Mouse (Mus musculus): ENCODE data around the gene Rhox2f. TPM values are rescaled to one million over a fixed set of nuclear protein-coding genes. Genes with fewer than 3 reads are reported as not detected.
"Not testable (repeated sequence)": the region's sequence is repeated elsewhere in the genome, so short reads cannot be mapped to it uniquely, and the experiment has no call there.

Rhox2f gene
- not detected for total RNA-seq (2022)

GRCm38 (mm10) chrX:37571105-37571504, at the start of gene Rhox2f:
Gene Rhox2f, plus strand, starts transcription at chrX:37571405.
- not testable (repeated sequence) for DNase-seq (ENCODE audit: low spot score in 2 of 2)

DNA sequence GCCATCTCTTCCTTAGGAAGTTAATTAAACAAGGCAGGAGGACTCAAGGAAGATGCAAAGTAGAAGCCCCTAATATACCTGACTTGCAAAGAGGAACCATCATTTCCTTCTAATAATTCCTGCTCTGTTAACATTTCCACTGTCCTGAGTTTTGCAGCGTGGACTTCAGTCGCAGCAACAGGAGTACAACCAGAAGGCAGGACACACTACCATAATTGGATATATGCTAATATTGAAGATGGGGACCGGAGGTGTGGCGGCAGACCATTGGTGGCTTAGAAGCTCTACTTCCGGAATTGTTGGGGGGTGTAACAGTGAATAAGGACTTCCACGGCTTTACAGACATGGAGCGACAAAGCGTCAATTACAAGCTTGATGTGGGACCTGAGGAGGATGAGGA, 41.1 kb upstream of the Rhox2f start, which contains the start of gene Rhox2e:
Gene Rhox2e, plus strand, starts transcription at position 301 of the 400 bp plus-strand sequence.
- not testable (repeated sequence) for DNase-seq (ENCODE audit: low spot score in 2 of 2)

- not testable (repeated sequence) for DNase-seq (ENCODE audit: low spot score in 2 of 2)
Observed at GRCm38 (mm10) chrX:37541719-37542118, 29.5 kb upstream of the Rhox2f start, which contains the start of gene Rhox3e. Gene Rhox3e, plus strand, starts transcription at chrX:37542019.

- DNase-seq (ENCODE audit: low spot score in 2 of 2) = not testable (repeated sequence)
Observed at GRCm38 (mm10) chrX:37557112-37557511, 14.1 kb upstream of the Rhox2f start, which contains the start of gene Rhox4e. Gene Rhox4e, plus strand, starts transcription at chrX:37557412.

GRCm38 (mm10) chrX:37572638-37573037, 1.4 kb downstream of the Rhox2f start:
- not testable (repeated sequence) for DNase-seq (ENCODE audit: low spot score in 2 of 2)

DNA sequence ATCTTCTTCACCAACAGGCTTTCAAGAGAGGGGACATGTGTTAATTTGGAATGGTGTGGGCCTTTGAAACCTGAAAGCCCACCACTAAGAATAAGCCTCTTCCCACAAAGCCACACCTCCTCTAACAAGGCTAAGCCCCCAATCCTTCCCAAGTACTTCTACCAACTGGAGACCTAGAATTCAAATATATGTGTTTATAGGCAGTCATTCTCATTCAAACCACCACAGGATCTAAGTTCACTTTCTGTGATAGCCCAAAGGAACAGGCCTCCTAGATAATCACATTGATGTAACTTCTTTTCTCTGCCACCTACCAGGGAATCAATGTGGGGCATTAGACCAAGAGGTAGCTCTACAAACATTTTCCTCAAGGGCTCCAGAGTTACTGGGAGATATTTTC, 9.5 kb downstream of the Rhox2f start, which contains the start of gene Rhox3f:
Gene Rhox3f, plus strand, starts transcription at position 301 of the 400 bp plus-strand sequence.
- not testable (repeated sequence) for DNase-seq (ENCODE audit: low spot score in 2 of 2)

- not testable (repeated sequence) for DNase-seq (ENCODE audit: low spot score in 2 of 2)
Observed at GRCm38 (mm10) chrX:37607604-37608003, 36.4 kb downstream of the Rhox2f start, which contains the start of gene Rhox4f. Gene Rhox4f, minus strand, starts transcription at chrX:37607704.

Other genes with a start within 250 kb of the Rhox2f start
- not detected for gene Rhox3a2, start 191.4 kb upstream of the Rhox2f start, total RNA-seq (2022)
- gene Rhox4a2, start 180.6 kb upstream of the Rhox2f start, total RNA-seq (2022) = not detected
- not detected for gene Rhox2b, start 159.3 kb upstream of the Rhox2f start, total RNA-seq (2022)
- not detected for gene Rhox4b, start 138.9 kb upstream of the Rhox2f start, total RNA-seq (2022)
- gene Rhox2c, start 117.7 kb upstream of the Rhox2f start, total RNA-seq (2022) = not detected
- gene Rhox3c, start 112.8 kb upstream of the Rhox2f start, total RNA-seq (2022) = not detected
- not detected for gene Rhox4c, start 91.1 kb upstream of the Rhox2f start, total RNA-seq (2022)
- gene Rhox2d, start 78.0 kb upstream of the Rhox2f start, total RNA-seq (2022) = not detected
- gene Rhox4d, start 57.0 kb upstream of the Rhox2f start, total RNA-seq (2022) = not detected
- gene Rhox2e, start 41.0 kb upstream of the Rhox2f start, total RNA-seq (2022) = not detected
- not detected for gene Rhox3e, start 29.4 kb upstream of the Rhox2f start, total RNA-seq (2022)
- not detected for gene Rhox4e, start 14.0 kb upstream of the Rhox2f start, total RNA-seq (2022)
- gene Rhox3f, start 9.6 kb downstream of the Rhox2f start, total RNA-seq (2022) = not detected
- not detected for gene Rhox4f, start 36.3 kb downstream of the Rhox2f start, total RNA-seq (2022)
- not detected for gene Rhox3g, start 57.2 kb downstream of the Rhox2f start, total RNA-seq (2022)
- gene Rhox2g, start 72.1 kb downstream of the Rhox2f start, total RNA-seq (2022) = not detected
- not detected for gene Rhox4g, start 79.9 kb downstream of the Rhox2f start, total RNA-seq (2022)
- gene Rhox3h, start 97.4 kb downstream of the Rhox2f start, total RNA-seq (2022) = not detected
- not detected for gene Rhox2h, start 101.9 kb downstream of the Rhox2f start, total RNA-seq (2022)
- gene Rhox5, start 233.4 kb downstream of the Rhox2f start, total RNA-seq (2022) = not detected

All from gastrocnemius, adult 8-10 months (tissue).